Mouse (Mus musculus) kidney, postnatal 25 days (tissue): Measurements from ENCODE around the gene Fgd6.

Experiments used
- DNase-seq, 2 experiments: peaks; one replicate each; pipeline ENCODE4 v3.0.0; 2021; ENCODE audit warnings: mixed read lengths in 2 of 2

The Fgd6 gene

GRCm38 (mm10) chr10:94140227-94140931 is 104.6 kb downstream of the Fgd6 start:
- DNase-seq: no peak

GRCm38 (mm10) chr10:94142427-94142826 is 106.6 kb downstream of the Fgd6 start:
- no peak for DNase-seq

GRCm38 (mm10) chr10:94144581-94144980 is 108.8 kb downstream of the Fgd6 start:
- DNase-seq: no peak

GRCm38 (mm10) chr10:94147391-94147755 is 111.6 kb downstream of the Fgd6 start:
- no peak for DNase-seq

GRCm38 (mm10) chr10:94147756-94148531 is 112.1 kb downstream of the Fgd6 start, which contains the start of gene Nr2c1:
Nr2c1 (plus strand) TSS chr10:94148023.
- peak; percentile 90 to 95 for DNase-seq

GRCm38 (mm10) chr10:94151488-94151887 is 115.7 kb downstream of the Fgd6 start:
- no peak for DNase-seq

- DNase-seq: no peak
Measured at GRCm38 (mm10) chr10:94153841-94154240, 118.0 kb downstream of the Fgd6 start.

GRCm38 (mm10) chr10:94158962-94159361 is 123.2 kb downstream of the Fgd6 start:
- no peak for DNase-seq

- no peak for DNase-seq
Measured at GRCm38 (mm10) chr10:94159406-94159805, 123.6 kb downstream of the Fgd6 start.

GRCm38 (mm10) chr10:94161051-94161765 is 125.4 kb downstream of the Fgd6 start:
- no peak for DNase-seq

GRCm38 (mm10) chr10:94162031-94162430 is 126.2 kb downstream of the Fgd6 start:
- no peak for DNase-seq

GRCm38 (mm10) chr10:94164104-94164845 is 128.5 kb downstream of the Fgd6 start:
- DNase-seq: no peak

GRCm38 (mm10) chr10:94165426-94165825 is 129.6 kb downstream of the Fgd6 start:
- no peak for DNase-seq

- no peak for DNase-seq
Measured at GRCm38 (mm10) chr10:94167051-94167750, 131.4 kb downstream of the Fgd6 start.

GRCm38 (mm10) chr10:94171440-94172130 is 135.8 kb downstream of the Fgd6 start:
- DNase-seq: peak in 1 of 2 experiments; percentile 43

- no peak for DNase-seq
Measured at GRCm38 (mm10) chr10:94172137-94172536, 136.3 kb downstream of the Fgd6 start.

GRCm38 (mm10) chr10:94172706-94173105 is 136.9 kb downstream of the Fgd6 start:
- no peak for DNase-seq

GRCm38 (mm10) chr10:94174652-94175051 is 138.9 kb downstream of the Fgd6 start:
- DNase-seq: no peak

- no peak for DNase-seq
Measured at GRCm38 (mm10) chr10:94183199-94183598, 147.4 kb downstream of the Fgd6 start.
